Comparison of ENCODE assay signal across 8 mouse cellular contexts in genomic region chr2:147012623-147013184, GRCm38 (mm10). TPM values are rescaled to one million over a fixed set of nuclear protein-coding genes. Genes with fewer than 3 reads are reported as not detected.
A peak's percentile ranks its signal among the peaks of the same experiment; 100 is the strongest.
DNase-seq lines count a peak whose midpoint lies in the region; ATAC-seq and TF ChIP-seq lines count a peak whose summit lies in the region.

Xrn2 (plus strand) TSS chr2:147012996.

- peak; percentile 84 for ATAC-seq in activated CD4-positive, CD25-positive, alpha-beta regulatory T cell, adult 4 months

- peak within 1 kb of the TSS; percentile 71 for H3K4me3 ChIP-seq in cortical plate, adult 2 months (ENCODE audit: insufficient read depth, low read length)
- peak within 1 kb of the TSS; percentile 98 for H3K4me3 ChIP-seq in megakaryocyte, embryonic 14.5 days (replicated peaks)

- H3K27ac ChIP-seq in cortical plate, adult 2 months (ENCODE audit: insufficient read depth, low read length), result peak within 1 kb of the TSS; percentile 93

- peaks cover 10% of the 10 kb centered on the region for H3K36me3 ChIP-seq in megakaryocyte, embryonic 14.5 days (replicated peaks; ENCODE audit: low read length)

- no peak for TF ChIP-seq CTCF in cortical plate, adult 2 months (IDR thresholded peaks at IDR 0.05; ENCODE audit: extremely low read depth, insufficient read depth, low read length)

- no peaks in the 10 kb centered on the region for H3K27me3 ChIP-seq in megakaryocyte, embryonic 14.5 days (replicated peaks)

- H3K4me1 ChIP-seq in cortical plate, adult 2 months (ENCODE audit: control insufficient read depth, insufficient read depth, low read length), result peaks cover 4% of the 10 kb centered on the region; the same call in 1 of the 2 replicates
- peaks cover 44% of the 10 kb centered on the region for H3K4me1 ChIP-seq in megakaryocyte, embryonic 14.5 days

- peak; percentile 90 for DNase-seq in gastrocnemius, adult 8-10 months (ENCODE audit: low spot score in 2 of 2)
- DNase-seq in hindlimb bud, embryonic 11.5 days (ENCODE audit: extremely low spot score, low read depth, low spot score), result peak; percentile 77
- DNase-seq in left cerebral cortex, adult 8-10 months (ENCODE audit: low spot score in 2 of 2), result peak; percentile 93 to 96
- DNase-seq in right cerebral cortex, postnatal 10 days (ENCODE audit: low spot score in 2 of 2), result peak; percentile 98
- DNase-seq in urinary bladder, postnatal 25 days (ENCODE audit: low spot score), result peak; percentile 89

- TF ChIP-seq POLR2A in cortical plate, adult 2 months (IDR thresholded peaks at IDR 0.05; ENCODE audit: extremely low read depth, insufficient read depth, low read length), result peak; percentile 94

- no peaks in the 10 kb centered on the region for H3K9me3 ChIP-seq in megakaryocyte, embryonic 14.5 days

RNA-seq across cellular contexts. Expression of gene Xrn2, which starts in this region (rescaled TPM):
- 100 to 1,000 TPM; 173 to 239 TPM for polyA plus RNA-seq in activated CD4-positive, CD25-positive, alpha-beta regulatory T cell, adult 4 months (2017; shearing (Covaris generic))
- polyA plus RNA-seq in cortical plate, adult 2 months (2012; rRNA removed), result 27.6 and 28.1 TPM in 2 replicates
- 10 to 100 TPM; 10.7 to 12.7 (median 11.4) TPM for total RNA-seq in gastrocnemius, adult 8-10 months (2022)
- 10 to 100 TPM; 43.1 to 51.0 (median 47.2) TPM for total RNA-seq in left cerebral cortex, adult 8-10 months (2022)
- polyA plus RNA-seq in megakaryocyte, embryonic 14.5 days (2012; ENCODE audit: insufficient read depth, low replicate concordance), result 2.4 and 2.8 TPM in 2 replicates

Comparison
In these comparisons a context has a peak if more than half of its experiments do, and no peak if none do; other contexts are left out.
1. Peak in every context shown above with its lines: DNase-seq, ATAC-seq, H3K4me3 ChIP-seq and H3K27ac ChIP-seq.